Mouse (Mus musculus) spleen, postnatal 14 days (tissue): Measurements from ENCODE around the gene Cript.
"Not testable (repeated sequence)": the region's sequence is repeated elsewhere in the genome, so short reads cannot be mapped to it uniquely, and the experiment has no call there.

Source experiments
- DNase-seq, 2 experiments: peaks; one replicate each; pipeline ENCODE4 v3.0.0; 2021 to 2022; ENCODE audit warnings: low spot score in 2 of 2

The Cript gene

DNA sequence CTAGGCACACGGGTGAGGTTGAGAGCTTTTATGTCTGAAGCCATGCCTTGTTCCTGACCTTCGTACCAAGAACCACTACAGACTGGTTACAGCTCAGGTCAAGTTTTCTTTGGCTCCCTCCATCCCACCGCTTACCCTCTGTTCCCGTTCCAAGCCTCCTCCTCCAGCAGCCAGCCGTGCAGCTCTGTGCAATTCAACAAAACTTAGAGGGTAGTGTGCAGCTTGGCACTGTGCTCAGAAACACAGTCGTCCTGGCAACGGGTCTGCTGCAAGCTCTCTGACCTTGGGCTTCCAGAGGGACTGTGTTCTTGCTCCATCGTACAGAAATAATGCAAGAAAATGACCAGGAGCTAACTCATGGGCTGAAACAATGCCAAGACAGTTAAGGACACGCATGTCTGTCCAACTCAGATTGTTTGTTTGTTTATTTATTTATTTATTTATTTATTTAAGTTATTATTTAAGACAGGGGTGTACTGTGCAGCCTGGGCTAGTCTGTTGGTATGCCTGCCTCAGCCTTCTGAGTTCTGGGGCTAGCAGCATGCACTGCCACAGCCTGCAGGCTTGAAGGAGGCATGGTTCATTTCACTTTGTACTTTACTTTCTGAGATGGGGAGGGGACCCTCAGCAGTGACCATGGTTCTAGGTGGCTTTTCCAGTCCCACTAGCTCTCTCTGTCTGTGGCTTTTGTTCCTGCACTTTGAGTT, 25.3 kb downstream of the Cript start:
- DNase-seq = no peak

DNA sequence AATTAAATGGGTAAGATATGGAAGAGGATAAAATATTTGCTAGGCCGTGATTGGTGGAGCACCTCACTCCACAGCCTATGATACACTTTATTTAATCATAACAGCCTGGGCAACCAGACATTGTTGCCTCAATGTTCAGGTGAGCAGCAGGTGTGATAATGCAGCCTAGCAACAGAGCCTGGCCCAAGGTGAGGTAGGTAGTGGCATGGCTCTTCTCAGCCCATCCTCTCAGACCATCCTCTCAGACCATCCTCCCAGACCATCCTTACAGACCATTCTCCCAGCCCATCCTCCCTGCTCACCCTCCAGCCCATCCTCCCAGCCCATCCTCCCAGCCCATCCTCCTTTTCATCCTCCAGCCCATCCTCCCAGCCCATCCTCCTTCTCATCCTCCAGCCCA, 26.3 kb downstream of the Cript start:
- DNase-seq = no peak

DNA sequence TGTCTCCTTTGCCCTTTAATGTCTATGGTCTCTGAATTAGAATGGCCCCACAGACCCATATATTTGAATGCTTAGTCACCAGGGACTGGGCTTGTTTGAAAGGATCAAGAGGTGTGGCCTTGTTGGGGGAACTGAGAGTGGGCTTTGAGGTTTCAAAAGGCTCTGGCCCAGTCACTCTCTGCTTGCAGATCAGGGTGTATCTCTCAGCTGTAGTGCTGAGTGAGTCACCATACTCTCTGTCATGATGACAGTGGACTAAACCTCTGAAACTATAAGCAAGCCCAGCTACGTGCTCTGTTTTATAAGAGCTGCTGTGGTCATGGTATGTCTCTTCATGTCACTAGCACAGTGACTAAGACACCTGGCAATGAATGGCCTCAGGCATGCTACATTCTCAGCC, 27.1 kb downstream of the Cript start:
- DNase-seq = no peak

DNA sequence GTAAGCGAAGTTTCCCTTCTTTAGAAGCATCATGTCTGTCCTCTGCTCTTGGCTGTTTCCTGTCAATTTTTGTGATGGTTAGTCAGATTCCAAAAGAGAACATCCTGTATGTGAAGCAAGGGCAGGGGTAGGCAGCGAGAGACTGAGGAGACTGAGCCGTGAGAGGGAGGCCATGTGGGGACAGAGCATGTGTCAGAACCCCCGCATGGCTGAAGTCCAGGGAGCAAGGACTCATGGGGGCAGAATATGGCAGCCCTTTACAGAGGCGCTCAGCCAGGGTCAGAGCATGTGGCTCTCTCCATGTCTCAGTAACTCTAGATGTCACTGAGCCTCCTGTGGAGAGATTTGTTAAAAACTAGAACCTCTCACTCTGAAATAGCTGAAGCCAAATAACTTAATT, 28.6 kb downstream of the Cript start:
- DNase-seq = no peak

DNA sequence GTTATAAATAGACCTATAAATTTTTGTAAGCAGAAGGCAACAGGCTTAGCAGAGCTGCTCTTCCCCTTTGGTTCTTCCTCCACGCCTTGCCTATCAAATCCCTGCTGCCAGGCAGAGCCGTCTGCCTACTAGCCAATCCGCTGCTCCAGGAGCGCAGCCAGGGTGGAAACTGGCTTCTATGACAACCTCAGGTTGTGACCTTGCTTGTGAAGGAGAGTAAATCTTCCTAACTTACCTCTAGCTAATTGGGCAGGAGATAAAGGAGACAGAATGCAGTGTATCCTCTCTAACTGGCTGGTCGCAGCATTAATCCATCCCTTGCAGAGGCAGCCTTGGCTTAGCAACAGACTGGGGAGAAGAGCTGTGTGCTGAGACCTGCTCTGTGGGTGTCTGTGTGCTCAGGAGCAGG, 29.7 kb downstream of the Cript start:
- no peak for DNase-seq

DNA sequence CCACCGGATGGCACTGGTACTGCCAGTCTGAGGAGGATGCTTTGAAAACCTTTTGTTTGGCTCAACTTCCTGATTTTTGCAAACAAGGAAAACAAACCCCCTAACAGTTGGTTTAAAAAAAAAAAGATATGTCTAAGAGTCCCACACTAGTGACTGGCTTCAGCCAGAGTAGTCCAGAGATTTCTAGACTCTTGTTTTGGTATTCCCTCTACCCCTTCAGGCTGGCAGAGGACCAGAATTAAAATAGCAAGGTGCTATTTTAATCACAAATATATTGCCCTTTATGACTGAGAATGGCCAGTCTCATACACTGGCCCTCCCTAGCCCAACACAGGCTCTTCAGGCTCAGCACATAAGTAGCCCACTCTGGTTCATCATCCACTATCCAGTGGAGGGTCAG, 30.3 kb downstream of the Cript start:
- no peak for DNase-seq

DNA sequence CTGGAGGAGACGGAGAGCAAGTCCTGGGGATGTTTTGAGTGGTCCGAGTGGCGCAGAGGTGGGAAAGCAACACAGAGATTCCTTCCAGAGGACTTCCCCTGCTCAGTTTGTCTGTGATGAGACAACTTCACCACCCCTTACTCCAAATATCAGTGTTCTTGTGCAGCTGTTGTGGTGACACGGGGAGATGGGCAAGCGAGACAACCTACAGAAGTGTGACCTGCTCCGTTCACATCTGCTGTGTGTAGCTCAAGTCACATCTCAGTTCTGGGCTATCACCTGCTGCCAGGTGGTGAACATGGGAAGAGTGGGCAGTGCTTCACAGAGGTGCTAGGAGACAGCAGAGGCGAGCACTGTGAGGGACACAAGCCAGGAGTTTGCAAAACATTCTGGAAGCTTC, 31.4 kb downstream of the Cript start:
- no peak for DNase-seq

DNA sequence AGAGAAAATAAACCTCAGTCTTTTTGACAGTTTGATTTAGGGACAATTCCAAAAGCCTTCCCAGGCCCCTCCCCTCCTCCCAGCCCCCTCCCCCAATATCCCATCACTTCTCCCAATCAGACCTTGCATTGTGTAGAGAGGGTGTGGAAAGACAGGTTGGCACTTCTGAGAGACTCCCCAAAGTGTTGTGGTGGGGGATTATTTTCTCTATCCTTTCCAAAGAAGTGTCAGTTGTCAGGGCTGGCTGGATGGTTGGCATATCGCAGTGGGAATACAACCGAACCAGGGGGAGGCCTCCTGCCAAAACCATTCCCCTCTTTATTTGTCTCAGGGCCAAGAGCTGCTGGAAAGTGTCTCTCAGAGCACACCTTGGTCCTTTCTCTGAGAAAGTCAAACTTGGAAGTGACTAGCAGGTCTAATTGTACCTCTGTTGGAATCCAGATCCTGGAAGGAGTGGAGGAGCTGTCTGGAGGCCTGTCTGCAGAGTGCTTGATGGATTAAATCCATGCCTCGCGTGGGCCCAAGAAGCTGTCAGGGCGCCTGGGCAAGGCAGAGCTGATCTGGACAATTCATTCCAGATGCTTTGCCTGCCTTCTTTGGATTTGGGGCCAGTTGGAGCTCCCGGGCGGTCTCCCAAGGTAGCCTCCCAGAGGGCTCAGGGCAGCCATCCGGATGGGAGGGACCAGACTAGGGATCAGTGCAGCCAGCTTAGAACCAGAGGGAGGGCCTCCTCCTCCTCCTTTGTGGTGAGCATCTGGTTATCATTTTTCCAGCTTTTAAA, 32.3 kb downstream of the Cript start:
- no peak for DNase-seq

DNA sequence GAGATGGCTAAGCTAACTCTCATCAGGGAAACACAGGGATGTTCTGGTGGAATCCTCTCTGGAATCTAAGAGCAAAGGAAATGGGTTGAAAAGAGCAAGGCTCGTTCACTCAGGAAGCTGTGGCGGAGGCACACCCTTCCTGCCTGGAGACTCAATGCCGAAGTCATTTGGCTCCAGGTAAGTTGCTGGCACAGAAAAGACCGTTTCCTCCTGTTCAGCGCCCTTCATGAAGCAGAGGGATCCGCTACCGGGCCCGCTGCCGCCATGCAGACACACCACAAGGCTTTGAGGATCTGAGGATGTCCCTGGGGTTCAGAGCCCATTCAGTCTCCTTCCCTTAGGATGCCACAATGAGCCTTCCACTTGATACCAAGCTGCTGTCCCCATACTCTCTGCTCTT, 37.3 kb downstream of the Cript start:
- no peak for DNase-seq

DNA sequence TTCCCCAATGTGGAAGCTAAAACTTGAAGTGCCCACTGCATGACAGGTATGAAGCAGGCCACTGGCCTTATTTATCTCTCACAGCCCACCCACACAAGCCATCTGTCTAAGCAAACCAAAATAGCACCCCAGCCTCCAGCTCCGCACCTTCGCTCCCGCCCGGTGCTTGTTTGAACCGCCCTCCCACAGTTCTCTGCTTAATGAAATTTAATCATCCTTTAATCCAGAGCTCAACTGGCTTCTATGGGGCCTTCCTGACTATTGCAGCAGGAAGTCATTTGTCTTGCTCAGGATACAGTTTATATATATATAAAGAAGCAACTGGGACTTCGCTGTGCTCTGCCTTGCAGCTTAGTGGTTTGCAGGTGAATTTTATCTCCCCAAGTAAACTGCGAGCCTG, 38.1 kb downstream of the Cript start:
- DNase-seq = no peak

DNA sequence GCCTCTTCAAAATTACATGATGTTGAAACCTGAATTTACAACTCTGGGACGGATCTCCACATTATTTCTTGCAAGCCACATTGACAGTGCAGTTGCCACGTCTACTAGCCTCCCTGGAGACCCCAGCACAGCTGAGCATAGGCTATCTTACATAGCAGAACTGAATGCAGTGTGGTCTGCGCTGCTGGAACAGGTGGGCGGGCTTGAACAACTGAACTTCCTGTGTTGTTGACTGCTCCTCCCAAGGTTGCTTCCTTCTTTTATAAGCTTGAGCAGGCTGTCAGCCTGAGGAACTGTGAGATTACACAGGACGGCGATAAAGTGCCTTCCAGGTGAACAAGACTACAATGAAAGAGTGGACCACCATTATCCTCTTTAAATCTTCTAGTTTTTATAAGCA, 38.6 kb downstream of the Cript start:
- DNase-seq = peak in 1 of 2 experiments; percentile 10

DNA sequence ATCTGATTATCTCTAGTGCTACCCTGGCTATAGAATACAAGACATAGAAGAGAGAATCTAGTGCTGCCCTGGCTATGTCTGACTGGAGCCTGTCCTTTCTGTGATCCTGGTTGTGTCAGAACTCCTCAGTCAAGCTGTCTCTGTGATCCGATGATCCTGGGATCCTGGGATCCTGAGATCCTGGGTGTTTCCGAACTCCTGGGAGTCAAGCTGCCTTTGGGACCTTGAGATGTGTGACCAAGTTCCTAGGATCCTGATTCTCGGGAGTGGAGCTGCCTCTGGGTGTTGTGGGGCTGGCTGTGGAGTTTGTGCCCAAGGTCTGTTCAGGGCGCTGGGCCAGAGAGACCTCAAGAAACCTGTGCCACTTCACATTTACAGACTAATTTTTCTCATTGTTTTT, 43.6 kb downstream of the Cript start:
- DNase-seq = no peak

DNA sequence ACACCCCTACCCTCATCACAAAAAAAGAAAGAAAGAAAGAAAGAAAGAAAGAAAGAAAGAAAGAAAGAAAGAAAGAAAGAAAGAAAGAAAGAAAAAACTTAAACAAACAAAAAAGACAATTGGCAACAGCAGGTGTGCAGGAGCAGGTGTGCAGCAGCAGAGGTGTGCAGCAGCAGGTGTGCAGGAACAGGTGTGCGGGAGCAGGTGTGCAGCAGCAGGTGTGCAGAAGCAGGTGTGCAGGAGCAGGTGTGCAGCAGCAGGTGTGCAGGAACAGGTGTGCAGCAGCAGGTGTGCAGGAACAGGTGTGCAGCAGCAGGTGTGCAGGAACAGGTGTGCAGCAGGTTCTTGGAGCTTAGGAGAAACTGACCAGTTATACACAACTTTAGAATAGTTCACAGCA, 46.8 kb downstream of the Cript start:
- not testable (repeated sequence) for DNase-seq

DNA sequence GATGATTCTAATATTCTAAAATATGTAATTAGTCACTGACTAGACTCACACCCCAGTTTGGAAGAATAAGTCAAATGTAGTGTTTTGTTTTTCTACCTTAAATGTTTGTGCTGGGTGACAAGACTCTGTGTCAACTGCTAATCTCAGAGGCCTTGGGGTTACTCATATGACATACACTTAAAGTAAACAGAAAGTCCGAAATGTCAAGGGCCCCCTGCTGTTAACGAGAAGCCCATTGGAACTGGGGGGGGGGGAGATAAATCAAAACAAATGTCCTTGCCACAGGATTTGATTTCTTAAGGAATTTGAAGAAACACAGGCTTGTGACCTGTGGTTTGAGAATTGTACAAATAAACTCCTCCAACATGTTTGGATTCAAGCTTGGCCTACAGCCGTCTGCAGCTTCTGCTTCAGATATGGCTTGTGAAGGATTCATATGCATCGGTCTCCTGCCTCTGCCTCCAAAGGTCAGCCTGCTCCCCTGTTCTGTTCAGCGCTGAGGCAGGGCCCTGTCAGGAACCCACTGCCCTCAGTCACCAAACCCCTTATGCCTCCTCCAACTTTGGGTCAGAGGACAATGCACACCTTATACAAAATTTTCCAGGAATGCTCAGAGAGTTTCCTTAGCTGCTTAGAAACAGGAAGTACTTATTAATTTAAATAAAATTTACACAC, 47.6 kb downstream of the Cript start:
- no peak for DNase-seq

DNA sequence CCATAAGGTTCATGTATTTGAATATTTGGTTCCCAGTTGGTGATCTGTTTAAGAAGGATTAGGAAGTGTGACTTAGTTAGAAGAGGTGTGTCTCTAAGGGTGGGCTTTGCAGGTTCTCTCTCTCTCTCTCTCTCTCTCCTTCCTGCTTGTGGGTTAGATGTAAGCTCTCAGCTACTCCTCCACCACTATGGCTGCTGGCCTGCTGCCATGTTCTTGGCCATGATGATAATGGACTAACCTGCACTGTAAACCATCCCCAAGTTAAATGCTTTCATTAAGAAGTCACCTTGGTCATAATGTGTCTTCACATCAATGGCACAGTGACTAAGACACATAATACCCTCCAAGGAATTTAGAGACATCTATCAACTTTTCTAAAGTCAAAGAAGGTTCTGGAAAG, 48.1 kb downstream of the Cript start:
- no peak for DNase-seq

DNA sequence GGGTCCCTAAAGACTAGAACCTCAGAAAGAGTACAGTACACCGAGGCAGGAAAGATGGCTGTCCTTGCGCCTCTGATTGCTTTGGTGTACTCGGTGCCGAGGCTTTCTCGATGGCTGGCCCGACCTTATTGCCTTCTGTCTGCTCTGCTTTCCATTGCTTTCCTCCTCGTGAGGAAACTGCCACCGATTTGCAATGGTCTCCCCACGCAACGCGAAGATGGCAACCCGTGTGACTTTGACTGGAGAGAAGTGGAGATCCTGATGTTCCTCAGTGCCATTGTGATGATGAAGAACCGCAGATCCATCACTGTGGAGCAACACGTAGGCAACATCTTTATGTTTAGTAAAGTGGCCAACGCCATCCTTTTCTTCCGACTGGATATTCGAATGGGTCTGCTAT, 52.9 kb downstream of the Cript start:
- DNase-seq = not testable (repeated sequence)

DNA sequence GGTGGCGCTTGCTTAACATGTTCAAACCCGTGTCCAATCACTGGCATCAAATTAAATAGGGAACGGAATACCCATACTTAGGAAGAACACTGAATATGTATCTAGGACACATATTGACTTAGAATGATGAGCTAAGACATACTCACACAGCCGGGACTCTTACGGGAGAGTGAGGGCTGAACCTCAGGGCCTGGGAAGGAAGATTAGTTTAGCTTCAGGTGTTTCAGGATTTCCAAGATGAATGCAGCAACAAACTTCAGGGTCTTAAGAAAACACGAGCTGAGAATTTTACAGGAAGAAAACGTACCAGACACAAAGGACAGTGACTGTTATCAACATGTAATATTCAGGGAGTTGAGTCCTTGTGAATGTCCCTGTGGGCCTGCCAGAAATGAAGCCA, 55.4 kb downstream of the Cript start:
- DNase-seq = no peak

DNA sequence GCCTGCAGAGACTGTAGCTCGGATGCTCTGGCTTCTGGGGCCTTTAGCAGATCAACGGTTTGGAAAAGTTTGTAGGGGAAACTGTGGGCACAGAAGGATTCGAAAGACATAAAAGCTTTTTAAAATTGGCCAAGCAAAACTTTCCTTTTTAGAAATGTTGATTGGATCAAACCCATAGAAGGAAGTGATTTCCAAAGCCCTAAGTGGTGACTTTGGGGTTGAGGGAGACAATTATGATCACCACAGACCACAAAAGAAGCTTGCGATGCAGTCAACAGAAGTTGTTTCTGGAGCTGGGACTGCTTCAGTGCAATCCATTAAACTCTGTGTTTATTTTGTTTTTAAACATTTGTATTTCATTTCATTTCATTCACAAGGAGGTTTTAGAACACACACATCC, 57.2 kb downstream of the Cript start:
- no peak for DNase-seq

DNA sequence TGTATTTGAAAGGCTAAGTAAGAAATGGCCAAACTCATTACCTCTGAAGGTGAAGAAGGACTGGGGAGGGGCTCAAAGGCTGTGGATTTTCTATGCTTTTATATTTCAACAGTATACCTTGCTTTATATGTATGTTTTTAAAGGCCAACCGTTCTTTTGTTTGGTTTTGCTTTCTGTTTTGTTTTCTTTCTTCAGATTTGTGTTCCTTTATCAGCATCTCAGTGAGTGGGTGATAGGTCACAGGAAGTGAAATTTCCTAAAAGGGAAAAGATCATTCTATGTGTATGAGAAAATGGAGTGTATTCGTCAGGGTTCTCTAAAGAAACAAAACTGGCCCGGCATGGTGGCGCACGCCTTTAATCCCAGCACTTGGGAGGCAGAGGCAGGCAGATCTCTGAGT, 58.3 kb downstream of the Cript start:
- DNase-seq = no peak
